Mouse (Mus musculus): ENCODE data around the gene Ppard. TPM values are rescaled to one million over a fixed set of nuclear protein-coding genes. Genes with fewer than 3 reads are reported as not detected.

Ppard gene
- polyA plus RNA-seq, 1 experiment from 2014 or later = 2.2 TPM

Other genes starting within 250 kb of the Ppard start
- gene Tcp11, start 152.1 kb upstream of the Ppard start, polyA plus RNA-seq (2016; fragmentation: Nextera tagmentation; extraction: Ambion mirVana) = 1.3 and 1.4 TPM in 2 replicates
- gene Scube3, start 90.6 kb upstream of the Ppard start, polyA plus RNA-seq (2016; fragmentation: Nextera tagmentation; extraction: Ambion mirVana) = 6.8 and 7.3 TPM in 2 replicates
- 45.0 and 53.9 TPM in 2 replicates for gene Zfp523, start 55.6 kb upstream of the Ppard start, polyA plus RNA-seq (2016; fragmentation: Nextera tagmentation; extraction: Ambion mirVana)
- gene Def6, start 24.9 kb upstream of the Ppard start, polyA plus RNA-seq (2016; fragmentation: Nextera tagmentation; extraction: Ambion mirVana) = 4.4 and 5.3 TPM in 2 replicates
- gene Fance, start 80.8 kb downstream of the Ppard start, polyA plus RNA-seq (2016; fragmentation: Nextera tagmentation; extraction: Ambion mirVana) = 31.0 and 31.2 TPM in 2 replicates
- gene Rpl10a, start 95.8 kb downstream of the Ppard start, polyA plus RNA-seq (2016; fragmentation: Nextera tagmentation; extraction: Ambion mirVana) = 341 and 353 TPM in 2 replicates
- 3.5 and 4.8 TPM in 2 replicates for gene Tead3, start 118.1 kb downstream of the Ppard start, polyA plus RNA-seq (2016; fragmentation: Nextera tagmentation; extraction: Ambion mirVana)
- gene Tulp1, start 132.5 kb downstream of the Ppard start, polyA plus RNA-seq (2016; fragmentation: Nextera tagmentation; extraction: Ambion mirVana) = 3.0 and 5.1 TPM in 2 replicates